Mouse (Mus musculus) kidney, embryonic 14.5 days (tissue): ENCODE results near the gene Nfkbie. TPM values are rescaled to one million over a fixed set of nuclear protein-coding genes. Genes with fewer than 3 reads are reported as not detected.

Source experiments
- ATAC-seq: fragments of 200-750 bp; cut with Nextera tagmentation; 2 replicates; pipeline ENCODE4 v1.8.0; 2017; ENCODE audit warnings: moderate number of reproducible peaks, mild to moderate bottlenecking, moderate TSS enrichment, moderate library complexity; ENCODE audit not compliant: low FRiP score, low TSS enrichment
- H3K27ac ChIP-seq: fragments of 300-500 bp; sonication (generic); 2 replicates; pipeline ENCODE4 v1.5.1; 2014; ENCODE audit warnings: low read depth, mild to moderate bottlenecking, low read length, moderate library complexity, mixed read lengths
- H3K27me3 ChIP-seq: fragments of 300-500 bp; sonication (generic); 2 replicates; pipeline ENCODE4 v1.6.1; 2014; ENCODE audit warnings: mild to moderate bottlenecking, low read length; ENCODE audit not compliant: control insufficient read depth, insufficient read depth
- H3K36me3 ChIP-seq: fragments of 300-500 bp; sonication (generic); 2 replicates; pipeline ENCODE4 v1.6.1; 2014; ENCODE audit warnings: low read length, mixed read lengths; ENCODE audit not compliant: control insufficient read depth, insufficient read depth
- H3K4me1 ChIP-seq: fragments of 300-500 bp; sonication (generic); 2 replicates; pipeline ENCODE4 v1.6.1; 2014; ENCODE audit warnings: low read length, mixed read lengths; ENCODE audit not compliant: control insufficient read depth, insufficient read depth
- H3K4me2 ChIP-seq: fragments of 300-500 bp; sonication (generic); replicated peaks from 2 replicates; pipeline ENCODE4 v1.6.1; 2014; ENCODE audit warnings: low read depth, mild to moderate bottlenecking, low read length
- H3K4me3 ChIP-seq: fragments of 300-500 bp; sonication (generic); 2 replicates; pipeline ENCODE4 v1.5.1; 2014; ENCODE audit warnings: mild to moderate bottlenecking, low read length
- H3K9ac ChIP-seq: fragments of 300-500 bp; sonication (generic); 2 replicates; pipeline ENCODE4 v1.6.1; 2014; ENCODE audit warnings: low read depth, mild to moderate bottlenecking, low read length, moderate library complexity
- H3K9me3 ChIP-seq: fragments of 300-500 bp; sonication (generic); 2 replicates; pipeline ENCODE4 v1.6.1; 2016; ENCODE audit warnings: low read length; ENCODE audit not compliant: control insufficient read depth
- WGBS: fragments of 180-500 bp; shearing (Covaris S2); extraction: QIAGEN DNeasy Blood & Tissue Kit; methylation state at CpG from one replicate; pipeline ENCODE4 v1.1.7; 2014; 5-methylcytosine and 5-hydroxymethylcytosine counted together
- polyA plus RNA-seq: library from polyadenylated mRNA; unstranded; fragments of >200 nt; fragmentation: Nextera tagmentation; extraction: Ambion mirVana; gene quantifications from 2 replicates; pipeline ENCODE4 v1.2.1, GENCODE M21; 2014

The Nfkbie gene
- polyA plus RNA-seq, 1 experiment from 2014 or later: 4.8 TPM

- 0 out of 2 replicates have a peak, but pooled peaks cover 4% of the 10 kb centered on the region for H3K27me3 ChIP-seq
- H3K4me2 ChIP-seq: 0 out of 2 replicates have a peak overlapping the region, but pooled peaks have one; percentile 21
- ATAC-seq: no peak
- H3K27ac ChIP-seq: no peak overlapping the region
- no peaks in the 10 kb centered on the region for H3K9me3 ChIP-seq
- H3K4me3 ChIP-seq: no peak overlapping the region
- H3K36me3 ChIP-seq: no peaks in the 10 kb centered on the region
- 19% methylated on average over 22 of the region's 22 CpGs for WGBS
- 0 out of 2 replicates have a peak overlapping the region, but pooled peaks have one; percentile 8 for H3K9ac ChIP-seq
- peaks cover 21% of the 10 kb centered on the region; the same call in 1 of the 2 replicates for H3K4me1 ChIP-seq
Measured at GRCm38 (mm10) chr17:45601325-45601724, 45.8 kb downstream of the Nfkbie start.

GRCm38 (mm10) chr17:45601877-45602304 lies 46.4 kb downstream of the Nfkbie start, which contains the start of gene Mymx:
Gene Mymx, minus strand, starts transcription at chr17:45602102.
- 0 out of 2 replicates have a peak within 1 kb of the TSS, but pooled peaks have one; percentile 21 for H3K4me2 ChIP-seq
- 41% methylated on average over 6 of the region's 6 CpGs for WGBS
- H3K9ac ChIP-seq: 0 out of 2 replicates have a peak within 1 kb of the TSS, but pooled peaks have one; percentile 8
- H3K4me1 ChIP-seq: peaks cover 15% of the 10 kb centered on the region; the same call in 1 of the 2 replicates
- H3K36me3 ChIP-seq: no peaks in the 10 kb centered on the region
- no peaks in the 10 kb centered on the region for H3K9me3 ChIP-seq
- no peak within 1 kb of the TSS for H3K4me3 ChIP-seq
- ATAC-seq: peak; percentile 24; the same call in 1 of the 2 replicates
- H3K27ac ChIP-seq: no peak within 1 kb of the TSS
- 0 out of 2 replicates have a peak, but pooled peaks cover 4% of the 10 kb centered on the region for H3K27me3 ChIP-seq

- H3K4me1 ChIP-seq: peaks cover 13% of the 10 kb centered on the region; the same call in 1 of the 2 replicates
- WGBS: 87% methylated on average over 3 of the region's 3 CpGs
- no peaks in the 10 kb centered on the region for H3K36me3 ChIP-seq
- H3K9ac ChIP-seq: no peak overlapping the region
- no peak overlapping the region for H3K4me2 ChIP-seq
- H3K9me3 ChIP-seq: no peaks in the 10 kb centered on the region
- 0 out of 2 replicates have a peak, but pooled peaks cover 4% of the 10 kb centered on the region for H3K27me3 ChIP-seq
- no peak for ATAC-seq
- no peak overlapping the region for H3K27ac ChIP-seq
- H3K4me3 ChIP-seq: no peak overlapping the region
Measured at GRCm38 (mm10) chr17:45602984-45603383, 47.5 kb downstream of the Nfkbie start.

GRCm38 (mm10) chr17:45606992-45607879 lies 51.7 kb downstream of the Nfkbie start:
- Histone ChIP-seq H3K27ac (no peak overlapping the region), H3K4me3 (no peak overlapping the region), H3K9ac (no peak overlapping the region), H3K9me3 (no peaks in the 10 kb centered on the region), H3K27me3 (no peaks in the 10 kb centered on the region), H3K4me2 (no peak overlapping the region), H3K36me3 (no peaks in the 10 kb centered on the region), H3K4me1 (no peaks in the 10 kb centered on the region)
- no peak for ATAC-seq
- whole genome bisulfite sequencing: 84% methylated on average over 15 of the region's 15 CpGs

GRCm38 (mm10) chr17:45608396-45608795 lies 52.9 kb downstream of the Nfkbie start:
- Histone ChIP-seq H3K27me3 (no peaks in the 10 kb centered on the region), H3K4me3 (no peak overlapping the region), H3K36me3 (no peaks in the 10 kb centered on the region), H3K27ac (no peak overlapping the region), H3K4me1 (no peaks in the 10 kb centered on the region), H3K9me3 (no peaks in the 10 kb centered on the region), H3K4me2 (no peak overlapping the region), H3K9ac (no peak overlapping the region)
- no peak for ATAC-seq
- 86% methylated on average over 4 of the region's 4 CpGs for WGBS

- Histone ChIP-seq H3K9me3 (no peaks in the 10 kb centered on the region), H3K9ac (no peak overlapping the region), H3K4me2 (no peak overlapping the region), H3K27ac (peak overlapping the region; percentile 42), H3K27me3 (no peaks in the 10 kb centered on the region), H3K36me3 (no peaks in the 10 kb centered on the region), H3K4me1 (no peaks in the 10 kb centered on the region), H3K4me3 (no peak overlapping the region)
- ATAC-seq: no peak
- 39% methylated on average over 5 of the region's 5 CpGs for WGBS
Measured at GRCm38 (mm10) chr17:45610144-45610866, 54.8 kb downstream of the Nfkbie start.

GRCm38 (mm10) chr17:45612008-45612407 lies 56.5 kb downstream of the Nfkbie start:
- H3K4me1 ChIP-seq: no peaks in the 10 kb centered on the region
- H3K4me3 ChIP-seq: no peak overlapping the region
- H3K27ac ChIP-seq: no peak overlapping the region
- H3K9me3 ChIP-seq: no peaks in the 10 kb centered on the region
- no peak overlapping the region for H3K9ac ChIP-seq
- no peak for ATAC-seq
- H3K27me3 ChIP-seq: no peaks in the 10 kb centered on the region
- no peak overlapping the region for H3K4me2 ChIP-seq
- no peaks in the 10 kb centered on the region for H3K36me3 ChIP-seq
- WGBS: 82% methylated on average over 8 of the region's 8 CpGs
